Mouse (Mus musculus): ENCODE data around the gene Mfsd4b4.
A peak's percentile ranks its signal among the peaks of the same experiment; 100 is the strongest.
"Not testable (repeated sequence)": the region's sequence is repeated elsewhere in the genome, so short reads cannot be mapped to it uniquely, and the experiment has no call there.

The Mfsd4b4 gene

DNA sequence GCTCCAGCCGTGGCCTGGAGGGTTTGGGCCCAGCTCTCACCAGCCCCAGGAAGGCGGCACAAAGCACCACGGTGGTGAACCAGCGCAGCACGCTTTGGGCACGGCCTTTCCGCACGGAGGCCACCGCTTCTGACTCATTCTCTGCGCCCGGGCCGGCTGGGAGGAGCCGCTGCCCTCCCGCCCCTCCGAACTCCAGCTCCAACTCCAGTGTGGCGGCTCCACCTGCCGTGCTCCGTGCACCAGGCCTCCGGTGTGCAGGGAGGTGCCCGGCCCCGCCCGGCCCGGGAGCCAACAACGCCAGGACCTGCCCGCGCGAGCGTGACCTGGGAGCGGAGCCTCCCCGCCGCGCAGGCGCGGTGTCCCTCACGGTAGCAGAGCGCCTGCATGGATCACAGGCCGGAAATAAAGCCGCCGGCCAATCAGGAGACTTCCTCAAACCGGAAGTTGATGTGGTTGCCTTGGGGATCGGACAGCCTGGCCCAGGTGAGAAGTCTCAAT lies at the start of gene Mfsd4b4:
Mfsd4b4 (minus strand) TSS at position 365 of the 498 bp plus-strand sequence.
- DNase-seq: peak; percentile 66 to 73

DNA sequence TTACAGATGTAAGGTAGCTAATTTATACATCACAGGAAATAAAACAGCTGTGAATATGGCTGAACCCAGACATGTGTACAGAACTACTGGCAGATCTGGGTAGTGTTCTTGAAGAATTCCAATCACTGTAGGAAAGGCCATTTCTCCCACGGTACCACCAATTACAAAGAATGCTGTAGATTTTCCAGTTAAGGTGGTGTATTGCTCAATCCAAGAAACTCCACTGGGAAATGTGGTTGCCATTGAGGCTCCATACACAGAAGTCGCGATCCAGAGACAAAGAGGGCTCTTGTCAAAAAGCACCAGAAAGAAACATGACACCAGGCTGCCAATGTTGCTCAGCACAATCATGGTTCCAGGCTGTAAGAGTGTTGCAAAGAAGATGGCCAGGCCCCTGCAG lies 48.2 kb upstream of the Mfsd4b4 start:
- not testable (repeated sequence) for DNase-seq

DNA sequence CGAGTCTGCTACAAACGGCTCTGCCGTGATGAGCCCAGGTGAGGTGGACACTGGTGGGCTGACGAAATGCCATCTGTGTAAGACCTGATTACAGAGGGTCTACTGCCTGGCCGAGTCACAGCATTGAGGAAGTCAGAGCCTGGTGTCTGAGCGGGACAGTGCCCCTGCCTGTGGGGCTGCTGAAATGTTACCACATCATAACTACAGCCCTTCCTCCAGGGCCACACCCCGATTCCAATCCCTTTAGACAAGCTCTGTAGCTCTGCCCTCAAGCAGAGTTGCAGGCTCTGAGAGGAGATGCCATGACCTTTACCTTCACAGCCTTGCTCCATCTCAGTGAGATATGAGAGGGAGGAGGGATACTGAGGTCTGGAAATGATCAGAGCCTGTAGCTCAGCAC lies 37.5 kb upstream of the Mfsd4b4 start:
- no peak for DNase-seq

DNA sequence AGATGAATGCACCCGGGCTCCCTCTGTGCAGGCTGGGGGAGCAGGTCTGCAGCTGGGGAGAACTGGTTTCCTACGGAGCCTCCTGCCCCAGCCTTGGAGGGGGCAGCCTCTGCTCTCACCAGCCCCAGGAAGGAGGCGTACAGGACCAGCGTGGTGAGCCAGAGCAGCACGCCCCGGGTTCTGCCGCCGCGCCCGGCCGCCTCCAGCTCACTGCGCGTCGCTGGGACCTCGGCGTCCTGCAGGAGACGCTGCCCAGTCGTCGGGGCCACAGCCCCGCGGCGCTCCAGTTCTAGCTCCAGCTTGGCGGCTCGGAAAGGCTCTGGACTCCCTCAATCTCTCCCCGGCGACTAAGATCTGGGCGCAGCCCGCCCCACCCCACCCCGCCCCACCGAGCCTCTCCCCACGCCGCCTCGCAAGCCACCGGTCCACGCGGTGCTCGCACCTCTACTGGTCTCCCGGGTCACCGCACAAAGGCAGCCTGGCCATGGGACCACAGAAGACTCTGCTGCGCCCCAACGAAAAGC lies 27.6 kb upstream of the Mfsd4b4 start, which contains the start of gene Mfsd4b2:
Mfsd4b2 (minus strand) TSS at position 308 of the 524 bp plus-strand sequence.
- no peak for DNase-seq

DNA sequence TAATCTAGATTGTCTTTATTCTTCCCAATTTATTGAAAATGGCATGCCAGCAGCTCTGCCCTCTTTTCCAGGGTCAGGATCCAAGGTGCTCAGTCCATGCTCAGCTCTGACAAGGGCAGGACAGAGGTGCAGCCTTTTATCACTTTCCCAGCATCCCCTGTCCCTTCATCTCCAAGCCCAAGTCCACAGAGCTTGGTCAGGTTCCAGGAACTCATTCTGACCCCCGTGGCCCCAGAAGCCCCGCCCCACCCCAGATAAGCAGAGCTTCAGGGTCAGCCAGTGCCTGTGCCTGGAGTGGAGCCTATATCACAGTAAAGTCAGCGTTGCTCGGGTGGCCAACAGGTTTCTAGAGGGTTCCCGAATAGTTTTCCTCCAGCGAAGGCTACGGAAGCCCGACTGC lies 25.5 kb upstream of the Mfsd4b4 start:
- DNase-seq: not testable (repeated sequence)

DNA sequence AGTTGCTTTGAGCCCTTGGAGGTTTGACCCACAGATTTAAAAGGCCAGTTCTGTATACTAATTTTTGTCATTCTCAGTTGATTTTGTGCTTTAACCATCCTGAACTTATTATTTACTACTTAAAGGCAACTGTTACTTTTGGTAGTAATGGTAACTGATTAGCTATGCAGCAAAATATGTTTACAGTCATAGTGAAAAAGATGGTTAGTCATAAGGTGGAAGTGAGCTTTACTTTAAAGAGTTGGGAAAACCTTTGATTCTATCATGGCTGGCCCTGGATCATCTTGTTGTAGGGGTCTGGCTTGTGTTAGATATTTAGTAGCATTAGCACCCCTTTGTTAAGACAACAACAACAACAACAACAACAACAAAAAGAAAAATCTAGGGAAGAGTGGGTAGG lies 13.6 kb upstream of the Mfsd4b4 start:
- no peak for DNase-seq

DNA sequence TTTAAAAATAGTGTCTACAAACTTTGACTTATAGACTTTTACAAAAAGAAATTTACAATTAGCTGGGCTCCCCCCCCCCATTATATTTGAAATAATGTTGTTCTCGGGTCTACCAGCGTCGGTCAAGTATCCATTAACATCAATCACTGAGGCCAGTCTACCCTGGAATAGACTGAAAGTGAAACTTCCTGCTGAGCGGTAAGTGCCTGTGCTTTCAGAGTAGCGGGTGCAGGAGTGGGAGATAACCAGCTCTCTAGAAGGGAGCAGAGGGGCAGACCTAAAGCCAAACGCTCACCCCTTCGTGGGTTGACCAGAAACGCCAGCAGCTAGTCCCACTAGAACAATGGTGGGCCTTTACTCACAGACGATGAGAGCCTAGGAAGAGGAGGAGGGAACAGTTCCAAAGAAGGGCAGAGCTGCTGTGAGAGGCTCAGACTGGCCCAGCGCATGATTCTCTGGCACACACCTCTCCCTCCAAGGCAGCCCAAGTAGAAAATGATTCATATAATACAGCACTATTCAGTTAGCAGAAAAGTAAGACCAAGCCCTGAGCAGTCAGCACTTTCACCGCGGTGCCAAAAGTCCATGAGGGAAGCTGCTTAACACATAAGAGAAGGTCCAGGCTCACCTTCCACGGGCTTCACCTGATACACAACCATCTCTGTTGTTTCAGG lies 9.9 kb upstream of the Mfsd4b4 start:
- DNase-seq: no peak

DNA sequence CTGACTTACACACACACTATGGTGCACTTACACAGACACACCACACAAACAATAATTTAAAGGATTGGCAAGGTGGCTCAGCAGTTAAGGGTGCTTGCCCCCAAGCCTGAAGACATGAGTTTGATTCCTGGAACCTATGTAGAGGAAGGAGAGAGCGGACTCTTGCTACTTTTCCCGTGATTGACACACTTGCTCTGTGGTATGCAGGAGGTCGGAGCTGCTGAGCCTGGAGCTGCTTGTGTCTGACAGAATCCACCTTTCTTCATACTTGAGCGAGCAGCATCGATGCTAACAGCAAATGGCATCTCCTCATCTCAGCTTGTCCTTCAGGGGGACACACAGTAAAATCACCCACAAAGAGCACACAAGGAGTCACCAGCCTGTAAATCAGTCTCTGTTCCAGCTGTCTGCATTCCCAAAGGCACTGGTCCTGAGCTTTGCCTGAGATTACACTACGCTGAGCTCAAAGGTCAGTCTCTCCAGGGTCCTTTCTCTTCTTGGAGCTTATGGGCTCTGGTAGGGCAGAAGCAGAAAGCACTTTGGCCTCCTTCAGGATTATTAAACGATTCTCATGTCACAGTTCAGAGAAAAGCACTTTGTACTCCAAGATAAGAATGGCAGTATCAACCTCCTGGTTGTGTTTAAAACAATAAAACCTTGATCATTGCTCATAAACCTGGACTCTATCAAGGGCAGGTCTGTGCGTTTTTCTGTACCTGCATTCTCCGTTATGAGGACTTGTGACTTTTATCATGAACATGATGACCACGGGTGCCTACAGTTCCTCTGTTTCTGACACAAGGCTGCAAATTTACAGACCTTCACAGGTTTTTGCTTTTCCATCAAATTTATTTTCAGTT lies 8.0 kb upstream of the Mfsd4b4 start:
- no peak for DNase-seq

DNA sequence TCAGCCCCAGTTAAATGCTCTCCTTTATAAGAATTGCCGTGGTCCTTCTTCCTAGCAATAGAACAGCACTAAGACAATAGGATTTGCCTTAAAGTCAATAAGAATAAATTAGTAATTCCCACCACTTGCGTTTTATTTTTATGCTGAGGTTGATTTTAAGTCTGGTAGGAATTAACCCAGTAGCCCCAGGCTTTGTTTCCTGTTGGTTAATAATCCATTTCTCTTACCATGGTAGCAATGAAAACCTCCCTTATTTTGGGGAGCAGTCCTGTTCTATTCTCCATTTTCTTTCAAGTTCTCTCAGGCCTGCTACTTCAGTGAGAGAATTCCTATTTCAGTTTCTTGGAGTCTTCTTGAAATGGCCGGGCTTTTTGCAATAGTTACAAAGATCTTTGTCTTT lies 5.2 kb upstream of the Mfsd4b4 start:
- no peak for DNase-seq

DNA sequence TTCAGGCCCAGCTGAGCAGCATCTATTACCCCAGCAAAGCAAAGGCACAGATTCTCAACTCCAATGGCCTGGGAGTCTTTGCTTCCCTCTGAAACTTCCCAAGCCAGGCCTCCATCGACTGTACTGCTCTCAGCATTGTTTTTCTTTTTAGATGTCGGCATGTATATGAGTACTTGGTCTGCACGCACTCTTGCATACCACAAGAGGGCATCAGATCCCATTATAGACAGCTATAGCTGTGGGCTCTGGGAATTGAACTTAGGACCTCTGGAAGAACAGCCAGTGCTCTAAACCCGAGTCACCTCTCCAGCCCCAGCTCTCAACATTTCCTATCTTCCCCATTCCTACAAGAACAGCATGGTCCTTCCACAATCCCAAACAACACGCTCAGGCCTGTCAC lies 2.5 kb downstream of the Mfsd4b4 start:
- DNase-seq: no peak

DNA sequence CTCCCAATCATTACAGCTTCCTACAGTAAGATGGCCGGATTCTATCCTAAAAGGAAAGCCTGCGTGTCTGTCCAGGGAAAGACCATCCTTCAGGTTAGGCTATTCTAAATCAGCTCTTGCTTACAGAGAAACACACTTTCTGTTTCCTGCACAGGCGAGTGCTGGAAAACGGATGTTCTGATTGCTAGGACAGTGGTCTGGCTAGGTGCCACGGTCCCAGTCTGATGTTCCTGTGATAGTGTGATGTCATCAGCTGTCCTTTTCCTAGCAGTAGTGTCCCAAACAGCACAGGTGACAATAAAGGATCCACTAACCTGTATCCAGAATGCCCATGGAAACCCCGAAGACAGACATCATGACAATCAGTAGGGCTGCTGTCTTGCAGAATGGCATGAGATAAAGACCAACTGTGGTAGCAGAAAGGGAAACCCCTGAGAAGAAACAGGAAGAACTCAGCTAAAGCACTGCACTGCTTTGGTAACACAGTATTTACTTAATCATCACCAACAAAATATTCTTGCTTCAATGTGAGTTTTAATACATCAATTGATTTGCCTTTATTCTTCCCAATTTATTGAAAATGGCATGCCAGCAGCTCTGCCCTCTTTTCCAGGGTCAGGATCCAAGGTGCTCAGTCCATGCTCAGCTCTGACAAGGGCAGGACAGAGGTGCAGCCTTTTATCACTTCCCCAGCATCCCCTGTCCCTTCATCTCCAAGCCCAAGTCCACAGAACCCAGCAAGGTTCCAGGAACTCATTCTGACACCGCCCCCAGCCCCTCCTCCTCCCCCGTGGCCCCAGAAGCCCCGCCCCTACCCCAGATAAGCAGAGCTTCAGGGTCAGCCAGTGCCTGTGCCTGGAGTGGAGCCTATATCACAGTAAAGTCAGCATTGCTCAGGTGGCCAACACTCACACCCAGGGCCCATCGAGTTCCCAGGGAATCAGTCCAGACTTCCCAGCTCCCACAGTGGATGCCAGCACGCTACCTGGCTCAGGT lies 5.0 kb downstream of the Mfsd4b4 start:
- no peak for DNase-seq

DNA sequence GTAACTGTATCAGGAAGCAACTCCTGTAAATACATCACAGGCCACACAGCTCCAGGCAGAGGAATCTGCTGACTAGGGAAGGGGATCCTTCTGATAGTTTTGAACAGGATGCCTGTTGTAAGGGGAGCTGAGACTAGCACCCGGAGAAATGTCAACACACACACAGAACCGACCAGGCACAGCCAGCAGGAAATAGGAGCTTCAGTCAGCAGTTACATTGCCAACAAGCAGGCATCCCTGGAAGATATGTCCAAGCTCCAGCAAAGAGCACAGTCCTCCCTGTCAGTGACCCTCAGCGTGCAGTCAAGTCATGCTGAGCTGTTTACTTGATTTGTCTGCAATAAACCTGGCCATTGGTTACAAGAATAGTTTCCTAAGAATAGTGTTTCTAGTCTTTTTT lies 10.4 kb downstream of the Mfsd4b4 start:
- no peak for DNase-seq

DNA sequence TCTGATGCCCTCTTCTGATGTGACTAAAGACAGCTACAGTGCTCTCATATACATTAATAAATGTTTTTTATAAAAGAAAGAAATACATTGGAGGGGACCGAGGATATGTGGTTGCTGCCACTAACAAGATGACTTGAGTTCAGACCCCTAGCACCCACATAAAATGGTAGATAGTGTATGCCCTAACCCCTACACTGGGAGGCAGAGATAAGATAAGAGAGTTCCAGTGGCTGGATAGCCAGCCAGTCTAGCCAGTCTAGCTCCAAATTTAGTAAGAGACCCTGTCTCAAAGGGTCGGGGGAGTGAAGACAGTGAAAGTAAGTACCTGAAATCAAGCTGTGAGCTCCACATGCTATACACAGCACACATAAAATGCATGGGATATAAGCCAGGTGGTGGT lies 33.5 kb downstream of the Mfsd4b4 start:
- DNase-seq: no peak

DNA sequence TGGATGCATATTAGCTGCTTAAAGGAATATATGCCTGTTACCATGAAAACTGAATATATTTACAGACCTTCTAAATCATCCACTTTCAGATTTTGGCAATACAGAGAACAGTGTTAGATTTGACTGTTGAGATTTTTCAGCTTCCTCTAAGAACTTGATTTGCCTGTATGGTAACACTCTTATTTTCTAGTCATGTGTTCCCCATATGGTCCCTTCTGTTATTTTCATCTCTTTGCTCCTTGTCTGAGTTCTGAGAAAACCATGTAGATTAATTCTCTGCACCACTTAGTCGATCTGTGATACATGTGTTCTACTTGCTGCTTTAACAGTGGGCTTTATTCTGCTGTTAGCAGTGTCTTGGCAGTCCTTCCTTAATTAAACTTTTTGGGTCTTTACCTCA lies 56.4 kb downstream of the Mfsd4b4 start:
- no peak for DNase-seq
